Mouse (Mus musculus): ENCODE data around the gene Ly6g5b. TPM values are rescaled to one million over a fixed set of nuclear protein-coding genes. Genes with fewer than 3 reads are reported as not detected.

The Ly6g5b gene
- total RNA-seq, 1 experiment from 2014 or later: not detected

Other genes starting within 250 kb of the Ly6g5b start
- gene Zbtb12, start 235.9 kb downstream of the Ly6g5b start, total RNA-seq (2017): 11.1 and 16.2 TPM in 2 replicates
- gene Gm20547, start 233.4 kb downstream of the Ly6g5b start, total RNA-seq (2017): not detected in 2 replicates
- 2.8 and 10.0 TPM in 2 replicates for gene C2, start 217.2 kb downstream of the Ly6g5b start, total RNA-seq (2017)
- gene Ehmt2, start 217.0 kb downstream of the Ly6g5b start, total RNA-seq (2017): 96.6 and 107 TPM in 2 replicates
- not detected in 2 replicates for gene Slc44a4, start 201.0 kb downstream of the Ly6g5b start, total RNA-seq (2017)
- 3.4 and 5.0 TPM in 2 replicates for gene Neu1, start 184.2 kb downstream of the Ly6g5b start, total RNA-seq (2017)
- 79.3 and 84.3 TPM in 2 replicates for gene Hspa1b, start 156.2 kb downstream of the Ly6g5b start, total RNA-seq (2017)
- not detected in 2 replicates for gene Gm20481, start 145.5 kb downstream of the Ly6g5b start, total RNA-seq (2017)
- gene Hspa1a, start 143.3 kb downstream of the Ly6g5b start, total RNA-seq (2017): 33.5 and 47.4 TPM in 2 replicates
- gene Hspa1l, start 142.7 kb downstream of the Ly6g5b start, total RNA-seq (2017): 0.63 TPM in 1 of 2 replicates, not detected in the other
- gene Lsm2, start 133.6 kb downstream of the Ly6g5b start, total RNA-seq (2017): 26.9 and 34.1 TPM in 2 replicates
- 174 and 210 TPM in 2 replicates for gene Vars, start 114.4 kb downstream of the Ly6g5b start, total RNA-seq (2017)
- 0.32 TPM in 1 of 2 replicates, not detected in the other for gene Vwa7, start 98.8 kb downstream of the Ly6g5b start, total RNA-seq (2017)
- 1.2 and 4.4 TPM in 2 replicates for gene Sapcd1, start 87.4 kb downstream of the Ly6g5b start, total RNA-seq (2017)
- 3.8 and 4.2 TPM in 2 replicates for gene Msh5, start 68.7 kb downstream of the Ly6g5b start, total RNA-seq (2017)
- gene Clic1, start 65.5 kb downstream of the Ly6g5b start, total RNA-seq (2017): 214 and 220 TPM in 2 replicates
- 21.3 and 26.7 TPM in 2 replicates for gene Ddah2, start 56.4 kb downstream of the Ly6g5b start, total RNA-seq (2017)
- gene Ly6g6c, start 50.0 kb downstream of the Ly6g5b start, total RNA-seq (2017): not detected in 2 replicates
- not detected in 2 replicates for gene Mpig6b, start 49.2 kb downstream of the Ly6g5b start, total RNA-seq (2017)
- not detected in 2 replicates for gene Ly6g6e, start 38.5 kb downstream of the Ly6g5b start, total RNA-seq (2017)
- gene Ly6g6d, start 37.4 kb downstream of the Ly6g5b start, total RNA-seq (2017): not detected in 2 replicates
- gene Ly6g6f, start 29.8 kb downstream of the Ly6g5b start, total RNA-seq (2017): not detected in 2 replicates
- gene Abhd16a, start 26.2 kb downstream of the Ly6g5b start, total RNA-seq (2017): 33.1 and 38.8 TPM in 2 replicates
- gene Ly6g5c, start 7.1 kb downstream of the Ly6g5b start, total RNA-seq (2017): not detected in 2 replicates
- 39.5 and 50.1 TPM in 2 replicates for gene Gpank1, start 6.0 kb upstream of the Ly6g5b start, total RNA-seq (2017)
- 286 and 306 TPM in 2 replicates for gene Csnk2b, start 6.6 kb upstream of the Ly6g5b start, total RNA-seq (2017)
- gene D17H6S53E, start 10.9 kb upstream of the Ly6g5b start, total RNA-seq (2017): 6.3 and 8.2 TPM in 2 replicates
- not detected in 2 replicates for gene Apom, start 16.6 kb upstream of the Ly6g5b start, total RNA-seq (2017)
- 58.8 and 103 TPM in 2 replicates for gene Bag6, start 19.8 kb upstream of the Ly6g5b start, total RNA-seq (2017)
- gene Prrc2a, start 49.5 kb upstream of the Ly6g5b start, total RNA-seq (2017): 74.7 and 110 TPM in 2 replicates
- 4.7 and 5.4 TPM in 2 replicates for gene Aif1, start 60.6 kb upstream of the Ly6g5b start, total RNA-seq (2017)
- gene Lst1, start 73.0 kb upstream of the Ly6g5b start, total RNA-seq (2017): 44.3 and 51.6 TPM in 2 replicates
- 1.1 and 1.8 TPM in 2 replicates for gene Ltb, start 79.0 kb upstream of the Ly6g5b start, total RNA-seq (2017)
- gene Tnf, start 86.6 kb upstream of the Ly6g5b start, total RNA-seq (2017): 9.4 and 11.3 TPM in 2 replicates
- not detected in 2 replicates for gene Lta, start 89.9 kb upstream of the Ly6g5b start, total RNA-seq (2017)
- not detected in 2 replicates for gene Gm16181, start 105.4 kb upstream of the Ly6g5b start, total RNA-seq (2017)
- 1.6 and 1.8 TPM in 2 replicates for gene Atp6v1g2, start 118.2 kb upstream of the Ly6g5b start, total RNA-seq (2017)
- 5.2 and 7.0 TPM in 2 replicates for gene Nfkbil1, start 120.4 kb upstream of the Ly6g5b start, total RNA-seq (2017)
- gene Ddx39b, start 126.3 kb upstream of the Ly6g5b start, total RNA-seq (2017): 199 and 218 TPM in 2 replicates
- 427 and 466 TPM in 2 replicates for gene H2-D1, start 147.3 kb upstream of the Ly6g5b start, total RNA-seq (2017)
- 0.05 TPM in 1 of 2 replicates, not detected in the other for gene H2-Q1, start 205.0 kb upstream of the Ly6g5b start, total RNA-seq (2017)
- not detected in 2 replicates for gene H2-Q2, start 226.8 kb upstream of the Ly6g5b start, total RNA-seq (2017)

All from common myeloid progenitor, adult 5-6 weeks (primary cell).